Mouse (Mus musculus) ES-E14 (cell line): ENCODE data around the gene Ncbp1.

Experiments used
- MAFK ChIP-seq: IDR thresholded peaks from 2 replicates; pipeline ENCODE4 v1.6.1; 2014; ENCODE audit warnings: mild to moderate bottlenecking, low read depth, low read length, inconsistent platforms; ENCODE audit not compliant: insufficient read depth
- ZC3H11A ChIP-seq: IDR thresholded peaks from 2 replicates; pipeline ENCODE4 v1.6.1; 2012; ENCODE audit warnings: low read depth, mild to moderate bottlenecking, inconsistent platforms, low read length, borderline replicate concordance
- ZNF384 ChIP-seq: IDR thresholded peaks from 2 replicates; pipeline ENCODE4 v1.6.1; 2012; ENCODE audit warnings: low read depth, low read length, inconsistent platforms

- TF ChIP-seq ZNF384 (no peak), MAFK (no peak), ZC3H11A (no peak)
Measured at GRCm38 (mm10) chr4:46123358-46123757, 15.1 kb upstream of the Ncbp1 start.
